Mouse (Mus musculus): ENCODE results near the gene Irf5. TPM values are rescaled to one million over a fixed set of nuclear protein-coding genes. Genes with fewer than 3 reads are reported as not detected.

Gene Irf5
- polyA plus RNA-seq, 2 experiments = 5.7 to 6.8 TPM

- no peak for ATAC-seq (ENCODE audit: insufficient read depth)
- peaks cover 20% of the 10 kb centered on the region for H3K27me3 ChIP-seq (ENCODE audit: control insufficient read depth, insufficient read depth, low read length)
Measured at GRCm38 (mm10) chr6:29494101-29494500, 32.3 kb upstream of the Irf5 start.

DNA sequence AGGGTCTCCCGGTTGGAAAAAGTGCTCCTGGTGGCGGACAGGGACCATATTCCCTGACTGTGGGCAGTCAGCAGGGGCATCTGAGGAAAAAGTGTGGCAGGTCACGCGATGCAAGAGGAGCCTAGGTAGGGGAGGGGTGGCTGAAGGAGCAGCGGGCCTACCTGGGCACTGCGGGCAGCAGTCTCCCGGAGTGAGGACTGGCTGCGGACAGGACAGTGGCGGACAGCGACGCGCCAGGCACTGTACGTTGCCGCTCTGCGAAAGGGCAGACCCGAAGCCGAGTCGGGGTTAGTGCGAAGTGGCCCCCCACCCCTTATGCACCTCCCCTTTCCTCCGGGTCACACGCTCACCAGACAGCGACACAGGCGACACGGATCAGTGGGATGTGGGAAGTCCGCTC is 30.2 kb upstream of the Irf5 start:
- ATAC-seq (ENCODE audit: insufficient read depth) = no peak
- Histone ChIP-seq H3K4me1 (replicated peaks; ENCODE audit: control insufficient read depth in 2 of 2, insufficient read depth in 2 of 2, low read length in 1 of 2) (peaks cover 0 to 4% of the 10 kb centered on the region in 2 experiments; a peak in 2 of 4 replicates), H3K27me3 (ENCODE audit: control insufficient read depth, insufficient read depth, low read length) (peaks cover 20% of the 10 kb centered on the region), H3K36me3 (replicated peaks; ENCODE audit: control insufficient read depth, insufficient read depth, low read depth) (no peaks in the 10 kb centered on the region), H3K4me3 (ENCODE audit: insufficient read depth in 1 of 2, low read depth in 2 of 2, low read length in 2 of 2) (no peak overlapping the region), H3K9me3 (ENCODE audit: control insufficient read depth, low read length) (no peaks in the 10 kb centered on the region), H3K9ac (replicated peaks) (no peak overlapping the region), H3K27ac (no peak overlapping the region), H3K4me2 (ENCODE audit: low read depth) (no peak overlapping the region)
- no peak for DNase-seq (ENCODE audit: low read depth in 3 of 3, low spot score in 3 of 3)
- TF ChIP-seq EP300 (IDR thresholded peaks at IDR 0.05; ENCODE audit: low read depth) = no peak
- TF ChIP-seq CTCF (IDR thresholded peaks at IDR 0.05; ENCODE audit: low read depth) = no peak
- 15% methylated on average over 23 of the region's 25 CpGs for WGBS (ENCODE audit: insufficient replicate concordance)

More at GRCm38 (mm10) chr6:29494101-29494500, 32.3 kb upstream of the Irf5 start:
- WGBS (ENCODE audit: insufficient replicate concordance) = 53% methylated on average over 4 of the region's 4 CpGs
- Histone ChIP-seq H3K36me3 (replicated peaks; ENCODE audit: control insufficient read depth, insufficient read depth, low read depth) (no peaks in the 10 kb centered on the region), H3K27ac (no peak overlapping the region), H3K9ac (replicated peaks) (no peak overlapping the region), H3K4me1 (replicated peaks; ENCODE audit: control insufficient read depth in 2 of 2, insufficient read depth in 2 of 2, low read length in 1 of 2) (no peaks in the 10 kb centered on the region), H3K9me3 (ENCODE audit: control insufficient read depth, low read length) (no peaks in the 10 kb centered on the region), H3K4me3 (ENCODE audit: insufficient read depth in 1 of 2, low read depth in 2 of 2, low read length in 2 of 2) (no peak overlapping the region), H3K4me2 (ENCODE audit: low read depth) (no peak overlapping the region)
- TF ChIP-seq EP300 (IDR thresholded peaks at IDR 0.05; ENCODE audit: low read depth) (no peak), CTCF (IDR thresholded peaks at IDR 0.05; ENCODE audit: low read depth) (no peak)
- peak in 1 of 3 experiments; percentile 11 for DNase-seq (ENCODE audit: low read depth in 3 of 3, low spot score in 3 of 3)

DNA sequence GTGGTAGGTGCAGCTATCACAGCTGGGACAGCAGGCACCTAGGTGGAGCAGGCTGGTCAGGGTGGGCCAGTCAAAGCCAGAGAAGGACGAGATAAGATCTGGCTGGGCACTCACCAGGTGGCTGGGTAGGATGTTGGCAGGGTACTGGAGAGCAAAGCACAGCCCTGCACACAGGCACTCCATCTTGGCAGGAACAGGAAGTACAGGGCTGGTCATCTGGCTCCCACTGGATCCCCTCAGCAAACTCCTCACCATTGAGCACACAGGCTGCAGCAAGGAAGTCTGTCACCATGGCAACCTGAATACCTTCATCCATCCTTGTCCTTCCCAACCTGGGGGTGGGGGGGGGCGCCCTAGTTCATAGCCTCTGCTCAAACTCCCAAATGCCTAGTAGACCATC is 28.6 kb upstream of the Irf5 start:
- no peak overlapping the region for H3K4me3 ChIP-seq (ENCODE audit: insufficient read depth in 1 of 2, low read depth in 2 of 2, low read length in 2 of 2)
- no peak overlapping the region for H3K4me2 ChIP-seq (ENCODE audit: low read depth)
- H3K4me1 ChIP-seq (replicated peaks; ENCODE audit: control insufficient read depth in 2 of 2, insufficient read depth in 2 of 2, low read length in 1 of 2) = peaks cover 0 to 7% of the 10 kb centered on the region in 2 experiments; a peak in 2 of 4 replicates
- no peak overlapping the region for H3K27ac ChIP-seq
- H3K36me3 ChIP-seq (replicated peaks; ENCODE audit: control insufficient read depth, insufficient read depth, low read depth) = no peaks in the 10 kb centered on the region
- no peak for ATAC-seq (ENCODE audit: insufficient read depth)
- no peaks in the 10 kb centered on the region for H3K9me3 ChIP-seq (ENCODE audit: control insufficient read depth, low read length)
- H3K27me3 ChIP-seq (ENCODE audit: control insufficient read depth, insufficient read depth, low read length) = peaks cover 20% of the 10 kb centered on the region
- no peak for DNase-seq (ENCODE audit: low read depth in 3 of 3, low spot score in 3 of 3)
- TF ChIP-seq EP300 (IDR thresholded peaks at IDR 0.05; ENCODE audit: low read depth) (no peak), CTCF (IDR thresholded peaks at IDR 0.05; ENCODE audit: low read depth) (no peak)
- H3K9ac ChIP-seq (replicated peaks) = no peak overlapping the region
- WGBS (ENCODE audit: insufficient replicate concordance) = 22% methylated on average over 2 of the region's 2 CpGs

DNA sequence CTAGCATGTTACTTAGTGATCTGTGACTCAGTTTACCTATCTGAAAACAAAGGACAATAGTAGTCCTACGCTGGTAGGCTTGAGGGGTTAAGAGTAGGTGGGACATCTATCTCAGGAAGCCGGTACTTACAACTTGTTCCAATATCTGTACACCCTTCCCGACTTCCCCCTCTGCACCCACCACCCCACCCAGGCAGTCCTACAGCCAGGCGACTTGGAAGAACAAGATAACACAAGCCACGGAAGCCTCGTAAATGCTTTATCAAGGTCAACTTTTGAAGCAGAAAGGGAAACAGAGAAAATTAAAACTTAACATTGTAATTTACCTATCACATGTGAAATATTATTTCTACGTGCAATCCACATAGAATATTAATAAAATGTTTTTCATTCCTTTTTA is 26.2 kb upstream of the Irf5 start:
- ATAC-seq (ENCODE audit: insufficient read depth) (0 out of 2 replicates have a peak, but pooled peaks have one; percentile 15), DNase-seq (ENCODE audit: low read depth in 3 of 3, low spot score in 3 of 3) (peak in 1 of 3 experiments; percentile 12)
- no peaks in the 10 kb centered on the region for H3K9me3 ChIP-seq (ENCODE audit: control insufficient read depth, low read length)
- H3K36me3 ChIP-seq (replicated peaks; ENCODE audit: control insufficient read depth, insufficient read depth, low read depth) = no peaks in the 10 kb centered on the region
- peaks cover 0 to 7% of the 10 kb centered on the region in 2 experiments; a peak in 2 of 4 replicates for H3K4me1 ChIP-seq (replicated peaks; ENCODE audit: control insufficient read depth in 2 of 2, insufficient read depth in 2 of 2, low read length in 1 of 2)
- H3K4me2 ChIP-seq (ENCODE audit: low read depth) = no peak overlapping the region
- H3K27ac ChIP-seq = no peak overlapping the region
- TF ChIP-seq EP300 (IDR thresholded peaks at IDR 0.05; ENCODE audit: low read depth) (no peak), CTCF (IDR thresholded peaks at IDR 0.05; ENCODE audit: low read depth) (no peak)
- H3K4me3 ChIP-seq (ENCODE audit: insufficient read depth in 1 of 2, low read depth in 2 of 2, low read length in 2 of 2) = no peak overlapping the region
- H3K27me3 ChIP-seq (ENCODE audit: control insufficient read depth, insufficient read depth, low read length) = peaks cover 20% of the 10 kb centered on the region
- no peak overlapping the region for H3K9ac ChIP-seq (replicated peaks)
- WGBS (ENCODE audit: insufficient replicate concordance) = 26% methylated on average over 7 of the region's 7 CpGs

- Histone ChIP-seq H3K4me3 (ENCODE audit: insufficient read depth in 1 of 2, low read depth in 2 of 2, low read length in 2 of 2) (no peak overlapping the region), H3K9ac (replicated peaks) (no peak overlapping the region), H3K9me3 (ENCODE audit: control insufficient read depth, low read length) (no peaks in the 10 kb centered on the region), H3K4me1 (replicated peaks; ENCODE audit: control insufficient read depth in 2 of 2, insufficient read depth in 2 of 2, low read length in 1 of 2) (peaks cover 0 to 7% of the 10 kb centered on the region in 2 experiments; a peak in 2 of 4 replicates), H3K27me3 (ENCODE audit: control insufficient read depth, insufficient read depth, low read length) (peaks cover 18% of the 10 kb centered on the region), H3K4me2 (ENCODE audit: low read depth) (no peak overlapping the region), H3K27ac (no peak overlapping the region), H3K36me3 (replicated peaks; ENCODE audit: control insufficient read depth, insufficient read depth, low read depth) (no peaks in the 10 kb centered on the region)
- 27% methylated on average over 6 of the region's 6 CpGs for WGBS (ENCODE audit: insufficient replicate concordance)
- ATAC-seq (ENCODE audit: insufficient read depth) = peak; percentile 52
- TF ChIP-seq CTCF (IDR thresholded peaks at IDR 0.05; ENCODE audit: low read depth) (no peak), EP300 (IDR thresholded peaks at IDR 0.05; ENCODE audit: low read depth) (no peak)
- DNase-seq (ENCODE audit: low read depth in 3 of 3, low spot score in 3 of 3) = peak in 1 of 3 experiments; percentile 9
Measured at GRCm38 (mm10) chr6:29500810-29501209, 25.6 kb upstream of the Irf5 start.

Measured in liver, embryonic 14.5 days (tissue).